Mouse (Mus musculus) kidney, adult 2 months (tissue): Measurements from ENCODE around the gene Gtpbp6.

ENCODE experiments used
- CTCF ChIP-seq: fragments of 200-500 bp; conservative IDR thresholded peaks from 2 replicates; pipeline ENCODE4 v1.5.1; 2011; ENCODE audit warnings: low read depth, mild to moderate bottlenecking, control low read depth, low read length, moderate library complexity, mixed read lengths; ENCODE audit not compliant: insufficient read depth, insufficient read length
- POLR2A ChIP-seq: fragments of 200-500 bp; IDR thresholded peaks from one replicate; pipeline ENCODE4 v1.6.1; 2011; ENCODE audit warnings: low read depth, low read length, control low read depth

- TF ChIP-seq CTCF = no peak
- TF ChIP-seq POLR2A = no peak
Measured at GRCm38 (mm10) chr5:110057637-110058408, 50.2 kb downstream of the Gtpbp6 start.
